Mouse (Mus musculus) stomach, embryonic 14.5 days (tissue): ENCODE data around the gene Cited4. TPM values are rescaled to one million over a fixed set of nuclear protein-coding genes. Genes with fewer than 3 reads are reported as not detected.

Experiments
- ATAC-seq: fragments of 200-750 bp; cut with Nextera tagmentation; 2 replicates; pipeline ENCODE4 v1.8.0; 2017; ENCODE audit warnings: low read depth, moderate TSS enrichment; ENCODE audit not compliant: insufficient number of reproducible peaks, insufficient read depth, low FRiP score
- H3K27ac ChIP-seq: fragments of 300-500 bp; sonication (generic); 2 replicates; pipeline ENCODE4 v1.5.1; 2014; ENCODE audit warnings: mild to moderate bottlenecking, low read length, moderate library complexity, mixed read lengths
- H3K27me3 ChIP-seq: fragments of 300-500 bp; sonication (generic); 2 replicates; pipeline ENCODE4 v1.6.1; 2014; ENCODE audit warnings: low read length, control low read depth, mixed read lengths; ENCODE audit not compliant: control insufficient read depth, insufficient read depth
- H3K36me3 ChIP-seq: fragments of 300-500 bp; sonication (generic); 2 replicates; pipeline ENCODE4 v1.6.1; 2014; ENCODE audit warnings: mild to moderate bottlenecking, control low read depth, low read length, moderate library complexity, mixed read lengths; ENCODE audit not compliant: control insufficient read depth, insufficient read depth
- H3K4me1 ChIP-seq: fragments of 300-500 bp; sonication (generic); 2 replicates; pipeline ENCODE4 v1.6.1; 2014; ENCODE audit warnings: low read length, control low read depth, mixed read lengths; ENCODE audit not compliant: control insufficient read depth, insufficient read depth
- H3K4me2 ChIP-seq: fragments of 300-500 bp; sonication (generic); replicated peaks from 2 replicates; pipeline ENCODE4 v1.6.1; 2014; ENCODE audit warnings: low read depth, low read length, control low read depth
- H3K4me3 ChIP-seq: fragments of 300-500 bp; sonication (generic); 2 replicates; pipeline ENCODE4 v1.5.1; 2014; ENCODE audit warnings: low read depth, low read length, control low read depth
- H3K9ac ChIP-seq: fragments of 300-500 bp; sonication (generic); replicated peaks from 2 replicates; pipeline ENCODE4 v1.6.1; 2014; ENCODE audit warnings: low read depth, mild to moderate bottlenecking, control low read depth, low read length, moderate library complexity, mixed read lengths
- H3K9me3 ChIP-seq: fragments of 300-500 bp; sonication (generic); 2 replicates; pipeline ENCODE4 v1.6.1; 2016; ENCODE audit warnings: low read depth, low read length, control low read depth; ENCODE audit not compliant: control insufficient read depth
- WGBS: fragments of 180-500 bp; shearing (Covaris S2); extraction: QIAGEN DNeasy Blood & Tissue Kit; methylation state at CpG from one replicate; pipeline ENCODE4 v1.1.7; 2014; 5-methylcytosine and 5-hydroxymethylcytosine counted together
- polyA plus RNA-seq: library from polyadenylated mRNA; unstranded; fragments of >200 nt; fragmentation: Nextera tagmentation; extraction: Ambion mirVana; gene quantifications from 2 replicates; pipeline ENCODE4 v1.2.1, GENCODE M21; 2014

Gene Cited4
- polyA plus RNA-seq, 1 experiment from 2014 or later, result 1.4 TPM

DNA sequence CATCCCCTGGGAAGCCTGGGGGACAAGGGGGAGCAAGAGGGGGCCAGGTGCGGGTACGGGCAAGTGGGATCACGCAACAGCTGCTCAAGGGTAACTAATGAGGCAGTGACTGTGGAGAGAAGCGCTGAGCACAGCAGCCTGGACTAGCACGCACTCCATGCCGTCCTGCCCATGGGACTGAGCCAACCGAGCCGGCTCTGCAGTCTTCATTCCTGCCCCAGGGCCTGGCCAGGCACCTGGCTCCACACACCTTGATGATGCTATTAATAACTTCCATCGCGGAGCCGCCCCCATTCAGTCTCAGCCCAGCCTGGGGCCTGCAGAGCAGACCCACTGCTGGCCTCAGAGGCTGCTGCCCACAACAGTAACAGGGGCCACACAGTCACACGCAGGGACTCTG lies 45.9 kb downstream of the Cited4 start:
- Histone ChIP-seq H3K27ac (no peak overlapping the region), H3K9ac (no peak overlapping the region), H3K27me3 (no peaks in the 10 kb centered on the region), H3K4me2 (no peak overlapping the region), H3K9me3 (no peaks in the 10 kb centered on the region), H3K4me3 (no peak overlapping the region), H3K36me3 (no peaks in the 10 kb centered on the region), H3K4me1 (no peaks in the 10 kb centered on the region)
- WGBS, result 70% methylated on average over 12 of the region's 12 CpGs
- ATAC-seq, result no peak

DNA sequence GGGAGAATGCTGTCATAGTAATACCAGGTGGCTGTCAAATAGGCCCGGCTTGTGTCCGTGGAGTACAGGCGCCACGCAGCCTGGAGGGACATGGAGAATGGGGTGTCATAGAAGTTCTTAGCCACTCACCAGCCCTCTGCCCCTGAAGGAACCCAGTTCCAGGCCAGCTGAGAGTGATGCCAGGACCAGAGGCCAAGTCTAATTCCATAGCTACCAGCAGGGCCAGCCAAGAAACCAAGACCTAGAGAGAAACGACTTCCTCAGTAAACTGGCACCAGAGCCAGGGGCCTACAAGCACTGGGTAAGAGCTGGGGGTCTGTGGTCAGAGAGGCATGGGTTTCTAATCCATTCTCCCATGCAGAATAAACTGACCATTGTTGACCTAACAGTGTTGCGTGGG lies 46.6 kb downstream of the Cited4 start:
- no peak overlapping the region for H3K9ac ChIP-seq
- no peak for ATAC-seq
- no peaks in the 10 kb centered on the region for H3K9me3 ChIP-seq
- no peak overlapping the region for H3K4me2 ChIP-seq
- no peaks in the 10 kb centered on the region for H3K27me3 ChIP-seq
- WGBS, result 91% methylated on average over 6 of the region's 6 CpGs
- H3K36me3 ChIP-seq, result no peaks in the 10 kb centered on the region
- no peak overlapping the region for H3K27ac ChIP-seq
- no peaks in the 10 kb centered on the region for H3K4me1 ChIP-seq
- no peak overlapping the region for H3K4me3 ChIP-seq

DNA sequence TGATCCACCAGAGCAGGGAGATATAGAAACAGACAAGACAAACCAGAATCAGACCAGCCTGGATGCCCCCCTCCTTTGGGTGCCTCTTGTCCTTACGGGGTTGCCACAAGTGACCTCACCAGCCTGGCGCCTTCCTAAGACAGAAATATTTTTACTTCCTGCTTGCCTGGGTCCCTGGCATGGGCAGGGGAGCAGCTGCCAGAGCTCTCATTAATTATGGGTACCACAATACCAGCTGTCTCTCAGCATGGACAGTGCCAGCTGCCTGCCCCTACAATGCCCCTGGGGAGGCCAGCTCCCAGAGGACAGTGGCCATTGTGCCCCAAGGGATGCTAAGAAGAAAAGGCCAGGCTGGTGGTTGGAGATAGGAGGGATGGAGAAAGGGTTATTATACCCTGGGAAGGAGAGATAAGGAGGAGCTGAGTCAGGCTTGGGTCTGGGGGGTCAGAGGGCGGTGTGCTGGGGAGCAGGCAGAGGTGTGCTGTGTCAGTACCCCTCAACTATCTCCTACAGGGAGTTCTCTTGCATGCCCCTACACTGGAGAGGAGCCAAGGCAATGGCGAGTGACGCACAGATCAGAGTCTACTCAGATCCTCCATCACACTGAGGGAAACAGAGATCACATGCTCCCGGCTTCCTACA lies 47.6 kb downstream of the Cited4 start:
- Histone ChIP-seq H3K9me3 (no peaks in the 10 kb centered on the region), H3K4me3 (no peak overlapping the region)
- 80% methylated on average over 6 of the region's 6 CpGs for WGBS

DNA sequence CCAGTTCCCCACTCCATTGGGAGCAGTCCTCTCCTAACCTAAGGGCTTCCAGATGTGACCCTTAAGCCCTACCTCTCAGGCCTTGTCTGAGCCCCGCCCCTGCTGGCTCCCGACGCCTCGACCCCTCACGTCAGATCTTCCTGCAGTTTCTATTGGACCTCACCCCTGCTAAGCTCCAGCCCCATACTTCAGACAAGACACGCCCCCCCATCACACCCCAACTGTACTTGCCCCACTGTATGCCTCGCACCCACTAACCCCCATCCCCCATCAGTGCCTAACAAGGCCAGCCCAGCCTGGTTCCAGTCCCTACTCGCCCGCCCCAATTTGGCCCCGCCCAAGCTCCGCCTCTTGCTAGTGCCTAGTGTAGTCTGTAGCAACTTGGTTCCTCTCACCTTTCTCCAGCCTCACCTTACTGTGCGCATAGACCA lies 49.8 kb downstream of the Cited4 start:
- Histone ChIP-seq H3K4me1 (no peaks in the 10 kb centered on the region), H3K36me3 (no peaks in the 10 kb centered on the region), H3K9ac (no peak overlapping the region), H3K27ac (no peak overlapping the region), H3K27me3 (no peaks in the 10 kb centered on the region), H3K9me3 (no peaks in the 10 kb centered on the region), H3K4me2 (peak overlapping the region; percentile 61), H3K4me3 (peak overlapping the region; percentile 26)
- WGBS, result under 1% methylated on average over 12 of the region's 12 CpGs
- peak; percentile 82 for ATAC-seq

More for the DNA sequence above, 47.6 kb downstream of the Cited4 start:
- H3K27ac ChIP-seq, result no peak overlapping the region
- no peak overlapping the region for H3K4me2 ChIP-seq
- no peaks in the 10 kb centered on the region for H3K36me3 ChIP-seq
- no peak for ATAC-seq
- H3K27me3 ChIP-seq, result no peaks in the 10 kb centered on the region
- H3K9ac ChIP-seq, result no peak overlapping the region
- no peaks in the 10 kb centered on the region for H3K4me1 ChIP-seq

DNA sequence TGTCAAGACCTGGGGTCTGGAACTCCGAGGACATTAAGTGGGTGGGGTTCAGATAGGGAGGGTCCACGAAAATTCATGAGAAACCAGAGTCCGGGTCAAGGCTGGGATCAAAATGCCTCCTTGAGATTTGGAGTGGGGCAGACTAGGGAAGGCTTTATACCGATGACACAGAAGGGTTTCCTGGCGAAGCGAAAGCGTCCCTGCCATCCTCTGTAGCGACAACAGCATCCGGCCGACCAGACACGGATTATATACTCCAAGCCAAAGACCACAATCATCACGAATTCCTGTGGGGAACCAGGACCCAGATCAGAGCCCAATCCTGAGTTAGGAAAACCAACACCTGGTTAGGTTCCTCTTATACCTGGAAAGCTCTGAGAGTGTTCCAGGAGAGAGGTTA lies 50.4 kb downstream of the Cited4 start:
- WGBS, result 22% methylated on average over 12 of the region's 12 CpGs
- Histone ChIP-seq H3K27ac (no peak overlapping the region), H3K4me2 (peak overlapping the region; percentile 61), H3K9me3 (no peaks in the 10 kb centered on the region), H3K36me3 (no peaks in the 10 kb centered on the region), H3K4me3 (peak overlapping the region; percentile 26), H3K27me3 (no peaks in the 10 kb centered on the region), H3K9ac (no peak overlapping the region), H3K4me1 (no peaks in the 10 kb centered on the region)
- no peak for ATAC-seq

Other genes starting within 250 kb of the Cited4 start
- 0.14 TPM in 1 of 2 replicates, not detected in the other for gene Slfnl1, start 134.3 kb upstream of the Cited4 start, polyA plus RNA-seq
- 79.7 and 88.2 TPM in 2 replicates for gene Ctps, start 96.3 kb upstream of the Cited4 start, polyA plus RNA-seq
- gene Gm8439, start 77.8 kb upstream of the Cited4 start, polyA plus RNA-seq, result not detected in 2 replicates
- gene Kcnq4, start 82.0 kb downstream of the Cited4 start, polyA plus RNA-seq, result 2.1 and 2.5 TPM in 2 replicates
- gene Nfyc, start 165.0 kb downstream of the Cited4 start, polyA plus RNA-seq, result 102 and 108 TPM in 2 replicates
- 0.88 and 1.7 TPM in 2 replicates for gene Rims3, start 188.2 kb downstream of the Cited4 start, polyA plus RNA-seq